Mouse (Mus musculus): Measurements from ENCODE around the gene Plekhm2. TPM values are rescaled to one million over a fixed set of nuclear protein-coding genes. Genes with fewer than 3 reads are reported as not detected.

Plekhm2 gene
- polyA plus RNA-seq, 1 experiment, result 73.3 TPM

GRCm38 (mm10) chr4:141599251-141600141 is 65.2 kb downstream of the Plekhm2 start:
- Histone ChIP-seq H3K4me3 (ENCODE audit: control insufficient read depth, low read depth, low read length) (peak overlapping the region; percentile 56), H3K27me3 (ENCODE audit: control insufficient read depth, insufficient read depth, low read length) (peaks cover 4% of the 10 kb centered on the region), H3K36me3 (ENCODE audit: control insufficient read depth, insufficient read depth, low read length) (no peaks in the 10 kb centered on the region), H3K27ac (ENCODE audit: control insufficient read depth, insufficient read depth, low read depth, low read length) (peak overlapping the region; percentile 10; the same call in 1 of the 2 replicates), H3K4me1 (ENCODE audit: control insufficient read depth, insufficient read depth, low read length) (peaks cover 13% of the 10 kb centered on the region)
- TF ChIP-seq CTCF (IDR thresholded peaks at IDR 0.05; ENCODE audit: control insufficient read depth, insufficient read depth, insufficient replicate concordance, low read depth, low read length), result no peak
- no peak for TF ChIP-seq POLR2A (IDR thresholded peaks at IDR 0.05; ENCODE audit: control insufficient read depth, low read depth, low read length)

GRCm38 (mm10) chr4:141598894-141599250 is 65.8 kb downstream of the Plekhm2 start:
- H3K4me1 ChIP-seq (ENCODE audit: control insufficient read depth, insufficient read depth, low read length), result peaks cover 10% of the 10 kb centered on the region
- no peak for TF ChIP-seq CTCF (IDR thresholded peaks at IDR 0.05; ENCODE audit: control insufficient read depth, insufficient read depth, insufficient replicate concordance, low read depth, low read length)
- no peak for TF ChIP-seq POLR2A (IDR thresholded peaks at IDR 0.05; ENCODE audit: control insufficient read depth, low read depth, low read length)
- H3K27me3 ChIP-seq (ENCODE audit: control insufficient read depth, insufficient read depth, low read length), result peaks cover 4% of the 10 kb centered on the region
- peak overlapping the region; percentile 10 for H3K27ac ChIP-seq (ENCODE audit: control insufficient read depth, insufficient read depth, low read depth, low read length)
- H3K36me3 ChIP-seq (ENCODE audit: control insufficient read depth, insufficient read depth, low read length), result no peaks in the 10 kb centered on the region
- peak overlapping the region; percentile 23 for H3K4me3 ChIP-seq (ENCODE audit: control insufficient read depth, low read depth, low read length)

- peaks cover 4% of the 10 kb centered on the region for H3K27me3 ChIP-seq (ENCODE audit: control insufficient read depth, insufficient read depth, low read length)
- H3K4me3 ChIP-seq (ENCODE audit: control insufficient read depth, low read depth, low read length), result no peak overlapping the region; the same call in 1 of the 2 replicates
- TF ChIP-seq POLR2A (IDR thresholded peaks at IDR 0.05; ENCODE audit: control insufficient read depth, low read depth, low read length) (no peak), CTCF (IDR thresholded peaks at IDR 0.05; ENCODE audit: control insufficient read depth, insufficient read depth, insufficient replicate concordance, low read depth, low read length) (no peak)
- H3K36me3 ChIP-seq (ENCODE audit: control insufficient read depth, insufficient read depth, low read length), result no peaks in the 10 kb centered on the region
- peaks cover 10% of the 10 kb centered on the region for H3K4me1 ChIP-seq (ENCODE audit: control insufficient read depth, insufficient read depth, low read length)
- peak overlapping the region; percentile 10; the same call in 1 of the 2 replicates for H3K27ac ChIP-seq (ENCODE audit: control insufficient read depth, insufficient read depth, low read depth, low read length)
Measured at GRCm38 (mm10) chr4:141598199-141598893, 66.4 kb downstream of the Plekhm2 start.

- Histone ChIP-seq H3K27me3 (ENCODE audit: control insufficient read depth, insufficient read depth, low read length) (peaks cover 4% of the 10 kb centered on the region), H3K4me3 (ENCODE audit: control insufficient read depth, low read depth, low read length) (no peak overlapping the region)
Measured at GRCm38 (mm10) chr4:141596700-141597328, 67.9 kb downstream of the Plekhm2 start.

GRCm38 (mm10) chr4:141595605-141596268 is 69.0 kb downstream of the Plekhm2 start:
- no peak for TF ChIP-seq POLR2A (IDR thresholded peaks at IDR 0.05; ENCODE audit: control insufficient read depth, low read depth, low read length)
- no peak for TF ChIP-seq CTCF (IDR thresholded peaks at IDR 0.05; ENCODE audit: control insufficient read depth, insufficient read depth, insufficient replicate concordance, low read depth, low read length)
- no peaks in the 10 kb centered on the region for H3K36me3 ChIP-seq (ENCODE audit: control insufficient read depth, insufficient read depth, low read length)
- peaks cover 10% of the 10 kb centered on the region for H3K4me1 ChIP-seq (ENCODE audit: control insufficient read depth, insufficient read depth, low read length)
- H3K27me3 ChIP-seq (ENCODE audit: control insufficient read depth, insufficient read depth, low read length), result peaks cover 4% of the 10 kb centered on the region
- no peak overlapping the region for H3K4me3 ChIP-seq (ENCODE audit: control insufficient read depth, low read depth, low read length)
- H3K27ac ChIP-seq (ENCODE audit: control insufficient read depth, insufficient read depth, low read depth, low read length), result no peak overlapping the region

More at GRCm38 (mm10) chr4:141596700-141597328, 67.9 kb downstream of the Plekhm2 start:
- H3K36me3 ChIP-seq (ENCODE audit: control insufficient read depth, insufficient read depth, low read length), result no peaks in the 10 kb centered on the region
- no peak overlapping the region for H3K27ac ChIP-seq (ENCODE audit: control insufficient read depth, insufficient read depth, low read depth, low read length)
- TF ChIP-seq POLR2A (IDR thresholded peaks at IDR 0.05; ENCODE audit: control insufficient read depth, low read depth, low read length), result no peak
- TF ChIP-seq CTCF (IDR thresholded peaks at IDR 0.05; ENCODE audit: control insufficient read depth, insufficient read depth, insufficient replicate concordance, low read depth, low read length), result no peak
- H3K4me1 ChIP-seq (ENCODE audit: control insufficient read depth, insufficient read depth, low read length), result peaks cover 10% of the 10 kb centered on the region

- TF ChIP-seq POLR2A (IDR thresholded peaks at IDR 0.05; ENCODE audit: control insufficient read depth, low read depth, low read length) (no peak), CTCF (IDR thresholded peaks at IDR 0.05; ENCODE audit: control insufficient read depth, insufficient read depth, insufficient replicate concordance, low read depth, low read length) (no peak)
- Histone ChIP-seq H3K27ac (ENCODE audit: control insufficient read depth, insufficient read depth, low read depth, low read length) (no peak overlapping the region), H3K27me3 (ENCODE audit: control insufficient read depth, insufficient read depth, low read length) (peaks cover 4% of the 10 kb centered on the region), H3K4me1 (ENCODE audit: control insufficient read depth, insufficient read depth, low read length) (peaks cover 10% of the 10 kb centered on the region), H3K4me3 (ENCODE audit: control insufficient read depth, low read depth, low read length) (no peak overlapping the region), H3K36me3 (ENCODE audit: control insufficient read depth, insufficient read depth, low read length) (no peaks in the 10 kb centered on the region)
Measured at GRCm38 (mm10) chr4:141595138-141595537, 69.6 kb downstream of the Plekhm2 start.
